Mouse (Mus musculus): ENCODE measurements at regions not wholly inside any gene's neighbourhood (a gene's known extent, or its start where the extent isn't known, plus 50 kb on each side); places are given as distances from the start of the nearest gene placed in this dataset.

DNA sequence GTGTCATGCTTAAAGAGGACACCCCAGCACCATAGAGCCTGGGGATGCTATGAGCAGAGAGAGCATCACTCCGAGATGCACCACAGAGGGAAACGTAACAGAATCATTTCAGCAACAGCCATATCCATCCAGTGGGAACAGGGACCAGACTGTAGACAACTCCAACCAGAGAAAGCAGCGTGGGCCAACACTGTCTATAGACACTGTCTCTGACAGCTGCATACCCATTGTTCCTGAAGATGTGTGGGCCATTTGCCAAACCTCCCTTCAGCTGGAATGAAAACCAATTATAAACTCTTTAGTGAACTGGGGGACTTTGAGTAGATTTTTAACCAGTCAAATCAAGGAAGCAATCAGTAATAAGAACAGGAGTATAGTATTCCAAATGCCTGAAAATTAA, 630.8 kb upstream of the Fam19a5 start:
- TF ChIP-seq GATA1 (IDR thresholded peaks at IDR 0.05; ENCODE audit: low read length) = no peak
- TF ChIP-seq TAL1 (IDR thresholded peaks at IDR 0.05; ENCODE audit: low read length) = no peak
